Mouse (Mus musculus) yolk sac, embryonic 10.5 days (tissue): ENCODE results near the gene Ccnf.

Experiments
- DNase-seq: peaks from one replicate; pipeline ENCODE4 v3.0.0-alpha.2; 2017; ENCODE audit warnings: low spot score

Ccnf gene

GRCm38 (mm10) chr17:24224741-24225140, 26.5 kb downstream of the Ccnf start:
- DNase-seq = no peak

- DNase-seq = no peak
Measured at GRCm38 (mm10) chr17:24223513-24223912, 27.8 kb downstream of the Ccnf start.

GRCm38 (mm10) chr17:24222653-24223052, 28.6 kb downstream of the Ccnf start:
- no peak for DNase-seq

GRCm38 (mm10) chr17:24220435-24221411, 30.6 kb downstream of the Ccnf start, which contains the start of gene Tedc2:
Tedc2 (minus strand) TSS chr17:24220851.
- DNase-seq = peak; percentile 98

- DNase-seq = no peak
Measured at GRCm38 (mm10) chr17:24216836-24217235, 34.4 kb downstream of the Ccnf start.

- DNase-seq = no peak
Measured at GRCm38 (mm10) chr17:24213186-24213585, 38.1 kb downstream of the Ccnf start.

GRCm38 (mm10) chr17:24212441-24213018, 38.8 kb downstream of the Ccnf start:
- no peak for DNase-seq

GRCm38 (mm10) chr17:24211631-24212440, 39.4 kb downstream of the Ccnf start:
- DNase-seq = peak; percentile 62

GRCm38 (mm10) chr17:24210591-24210990, 40.7 kb downstream of the Ccnf start:
- no peak for DNase-seq

- no peak for DNase-seq
Measured at GRCm38 (mm10) chr17:24209916-24210240, 41.4 kb downstream of the Ccnf start.

GRCm38 (mm10) chr17:24209043-24209915, 42.0 kb downstream of the Ccnf start, which contains the start of gene Ntn3:
Ntn3 (minus strand) TSS chr17:24209531.
- peak; percentile 83 for DNase-seq

- DNase-seq = peak; percentile 57
Measured at GRCm38 (mm10) chr17:24208641-24209042, 42.6 kb downstream of the Ccnf start.

GRCm38 (mm10) chr17:24207768-24208640, 43.3 kb downstream of the Ccnf start:
- DNase-seq = no peak

- peak; percentile 65 for DNase-seq
Measured at GRCm38 (mm10) chr17:24206451-24207351, 44.6 kb downstream of the Ccnf start.

- no peak for DNase-seq
Measured at GRCm38 (mm10) chr17:24205908-24206361, 45.3 kb downstream of the Ccnf start.

GRCm38 (mm10) chr17:24205284-24205888, 45.9 kb downstream of the Ccnf start, which contains the start of gene Tbc1d24:
Tbc1d24 (minus strand) TSS chr17:24205562.
- peak; percentile 93 for DNase-seq

GRCm38 (mm10) chr17:24204846-24205245, 46.4 kb downstream of the Ccnf start:
- DNase-seq = no peak
